Mouse (Mus musculus) forebrain, embryonic 14.5 days (tissue): ENCODE measurements around the gene Fzr1. TPM values are rescaled to one million over a fixed set of nuclear protein-coding genes. Genes with fewer than 3 reads are reported as not detected.

ENCODE experiments used
- ATAC-seq: fragments of 200-750 bp; cut with Nextera tagmentation; 2 replicates; pipeline ENCODE4 v1.8.0; 2017; ENCODE audit warnings: mild to moderate bottlenecking, moderate library complexity
- DNase-seq: peaks from one replicate; pipeline ENCODE4 v3.0.0-alpha.2; 2015; ENCODE audit warnings: low spot score
- H3K27ac ChIP-seq: fragments of 300-500 bp; sonication (generic); 2 replicates; pipeline ENCODE4 v1.5.1; 2014; ENCODE audit warnings: low read depth, mild to moderate bottlenecking, control low read depth, low read length, moderate library complexity
- H3K27me3 ChIP-seq: fragments of 300-500 bp; sonication (generic); replicated peaks from 2 replicates; pipeline ENCODE4 v1.6.1; 2014; ENCODE audit warnings: low read length, control low read depth, mixed read lengths; ENCODE audit not compliant: control insufficient read depth, insufficient read depth
- H3K36me3 ChIP-seq: fragments of 300-500 bp; sonication (generic); 2 replicates; pipeline ENCODE4 v1.6.1; 2014; ENCODE audit warnings: low read length, control low read depth; ENCODE audit not compliant: control insufficient read depth, insufficient read depth
- H3K4me1 ChIP-seq: fragments of 300-500 bp; sonication (generic); 2 replicates; pipeline ENCODE4 v1.6.1; 2014; ENCODE audit warnings: antibody characterized with exemption, low read length, control low read depth; ENCODE audit not compliant: control insufficient read depth, insufficient read depth
- H3K4me2 ChIP-seq: fragments of 300-500 bp; sonication (generic); 2 replicates; pipeline ENCODE4 v1.6.1; 2014; ENCODE audit warnings: mild to moderate bottlenecking, control low read depth, low read length
- H3K4me3 ChIP-seq: fragments of 300-500 bp; sonication (generic); 2 replicates; pipeline ENCODE4 v1.5.1; 2014; ENCODE audit warnings: low read depth, low read length, control low read depth
- H3K9ac ChIP-seq: fragments of 300-500 bp; sonication (generic); 2 replicates; pipeline ENCODE4 v1.6.1; 2014; ENCODE audit warnings: mild to moderate bottlenecking, low read length, control low read depth, moderate library complexity
- H3K9me3 ChIP-seq: fragments of 300-500 bp; sonication (generic); replicated peaks from 2 replicates; pipeline ENCODE4 v1.6.1; 2016; ENCODE audit warnings: low read length, control low read depth, mixed read lengths; ENCODE audit not compliant: control insufficient read depth
- WGBS: fragments of 180-500 bp; shearing (Covaris S2); extraction: QIAGEN DNeasy Blood & Tissue Kit; methylation state at CpG from one replicate; pipeline ENCODE4 v1.1.7; 2014; 5-methylcytosine and 5-hydroxymethylcytosine counted together
- polyA plus RNA-seq: library from polyadenylated mRNA; unstranded; fragments of >200 nt; fragmentation: Nextera tagmentation; extraction: Ambion mirVana; gene quantifications from 2 replicates; pipeline ENCODE4 v1.2.1, GENCODE M21; 2014

Gene Fzr1
- polyA plus RNA-seq, 1 experiment from 2014 or later, result 101 TPM

- WGBS, result 57% methylated on average over 4 of the region's 4 CpGs
- Histone ChIP-seq H3K4me3 (no peak overlapping the region), H3K36me3 (peaks cover 15% of the 10 kb centered on the region), H3K9me3 (no peaks in the 10 kb centered on the region), H3K27ac (peak overlapping the region; percentile 60; the same call in 1 of the 2 replicates), H3K9ac (no peak overlapping the region; the same call in 1 of the 2 replicates), H3K27me3 (0 out of 2 replicates have a peak, but pooled peaks cover 8% of the 10 kb centered on the region), H3K4me2 (0 out of 2 replicates have a peak overlapping the region, but pooled peaks have one; percentile 9), H3K4me1 (peaks cover 17% of the 10 kb centered on the region)
- no peak for ATAC-seq
- no peak for DNase-seq
These were observed 45.3 kb upstream of the Fzr1 start for GRCm38 (mm10) chr10:81423476-81424245.

GRCm38 (mm10) chr10:81422661-81423217 lies 44.4 kb upstream of the Fzr1 start:
- Histone ChIP-seq H3K4me2 (no peak overlapping the region), H3K27me3 (0 out of 2 replicates have a peak, but pooled peaks cover under 1% of the 10 kb centered on the region), H3K9me3 (no peaks in the 10 kb centered on the region), H3K4me1 (peaks cover 25% of the 10 kb centered on the region), H3K36me3 (peaks cover 15% of the 10 kb centered on the region), H3K27ac (no peak overlapping the region), H3K9ac (no peak overlapping the region), H3K4me3 (no peak overlapping the region)
- DNase-seq (no peak), ATAC-seq (no peak)
- WGBS, result 87% methylated on average over 3 of the region's 3 CpGs

- peaks cover 15% of the 10 kb centered on the region for H3K36me3 ChIP-seq
- WGBS, result 87% methylated on average over 6 of the region's 6 CpGs
- no peaks in the 10 kb centered on the region for H3K9me3 ChIP-seq
- H3K4me1 ChIP-seq, result peaks cover 31% of the 10 kb centered on the region
- DNase-seq (no peak), ATAC-seq (no peak)
- H3K4me3 ChIP-seq, result no peak overlapping the region
- H3K4me2 ChIP-seq, result no peak overlapping the region
- no peak overlapping the region for H3K9ac ChIP-seq
- H3K27ac ChIP-seq, result no peak overlapping the region
- H3K27me3 ChIP-seq, result no peaks in the 10 kb centered on the region
These were observed 43.9 kb upstream of the Fzr1 start for GRCm38 (mm10) chr10:81422191-81422590.

- Histone ChIP-seq H3K36me3 (peaks cover 15% of the 10 kb centered on the region), H3K27me3 (no peaks in the 10 kb centered on the region), H3K4me3 (no peak overlapping the region), H3K9ac (no peak overlapping the region), H3K9me3 (no peaks in the 10 kb centered on the region), H3K4me1 (peaks cover 32% of the 10 kb centered on the region), H3K4me2 (no peak overlapping the region), H3K27ac (no peak overlapping the region)
- DNase-seq (no peak), ATAC-seq (no peak)
- WGBS, result 87% methylated on average over 5 of the region's 5 CpGs
These were observed 43.4 kb upstream of the Fzr1 start for GRCm38 (mm10) chr10:81421797-81422100.

GRCm38 (mm10) chr10:81421041-81421796 lies 42.9 kb upstream of the Fzr1 start:
- ATAC-seq (no peak), DNase-seq (no peak)
- peaks cover 30% of the 10 kb centered on the region for H3K4me1 ChIP-seq

GRCm38 (mm10) chr10:81420191-81420767 lies 42.0 kb upstream of the Fzr1 start:
- Histone ChIP-seq H3K4me3 (no peak overlapping the region), H3K36me3 (peaks cover 15% of the 10 kb centered on the region), H3K9me3 (no peaks in the 10 kb centered on the region), H3K4me2 (no peak overlapping the region), H3K27ac (no peak overlapping the region), H3K9ac (no peak overlapping the region), H3K27me3 (no peaks in the 10 kb centered on the region), H3K4me1 (peaks cover 32% of the 10 kb centered on the region)
- no peak for ATAC-seq
- DNase-seq, result no peak
- WGBS, result 90% methylated on average over 40 of the region's 40 CpGs

More at GRCm38 (mm10) chr10:81421041-81421796, 42.9 kb upstream of the Fzr1 start:
- Histone ChIP-seq H3K4me2 (no peak overlapping the region), H3K9ac (no peak overlapping the region), H3K36me3 (peaks cover 15% of the 10 kb centered on the region), H3K27ac (no peak overlapping the region), H3K27me3 (no peaks in the 10 kb centered on the region), H3K4me3 (no peak overlapping the region), H3K9me3 (no peaks in the 10 kb centered on the region)
- 70% methylated on average over 4 of the region's 4 CpGs for WGBS

GRCm38 (mm10) chr10:81419111-81419928 lies 41.0 kb upstream of the Fzr1 start:
- Histone ChIP-seq H3K9ac (no peak overlapping the region), H3K9me3 (no peaks in the 10 kb centered on the region), H3K36me3 (peaks cover 15% of the 10 kb centered on the region), H3K4me2 (no peak overlapping the region), H3K27me3 (no peaks in the 10 kb centered on the region), H3K27ac (no peak overlapping the region), H3K4me1 (peaks cover 30% of the 10 kb centered on the region), H3K4me3 (no peak overlapping the region)
- ATAC-seq (no peak), DNase-seq (no peak)
- WGBS, result 94% methylated on average over 10 of the region's 10 CpGs
